Mouse (Mus musculus): ENCODE measurements around the gene Gpx3. TPM values are rescaled to one million over a fixed set of nuclear protein-coding genes. Genes with fewer than 3 reads are reported as not detected.
"Not testable (repeated sequence)": the region's sequence is repeated elsewhere in the genome, so short reads cannot be mapped to it uniquely, and the experiment has no call there.

Gpx3 gene
- polyA plus RNA-seq, 1 experiment from 2014 or later, result 121 TPM

DNA sequence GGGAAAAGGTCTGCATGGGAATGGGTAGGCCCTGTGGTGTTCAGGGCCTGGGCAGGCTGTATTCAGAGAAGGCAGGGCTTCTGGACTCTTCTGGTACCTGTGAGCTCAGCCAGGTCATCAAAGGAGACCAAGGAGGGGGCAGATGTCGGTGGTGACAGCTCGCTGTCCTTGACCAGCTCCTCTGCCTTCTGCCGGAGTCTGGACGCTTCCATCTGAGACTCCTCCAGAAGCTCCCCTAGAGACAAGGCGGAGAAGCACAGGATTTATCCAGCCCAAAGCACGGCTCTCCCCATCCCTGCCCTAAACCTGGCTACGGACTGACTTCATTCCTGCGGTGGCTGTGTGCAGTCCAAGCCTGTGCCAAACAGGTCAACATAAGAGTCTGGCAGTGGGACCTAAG is 37.2 kb downstream of the Gpx3 start:
- Histone ChIP-seq H3K9me3 (no peaks in the 10 kb centered on the region), H3K4me3 (no peak overlapping the region), H3K27ac (0 out of 2 replicates have a peak overlapping the region, but pooled peaks have one; percentile 9), H3K4me1 (replicated peaks) (peaks cover 37% of the 10 kb centered on the region), H3K27me3 (ENCODE audit: insufficient read depth, poor library complexity, severe bottlenecking) (no peaks in the 10 kb centered on the region), H3K36me3 (peaks cover 40% of the 10 kb centered on the region)
- DNase-seq (ENCODE audit: low spot score), result no peak
- 84% methylated on average over 8 of the region's 8 CpGs for WGBS

DNA sequence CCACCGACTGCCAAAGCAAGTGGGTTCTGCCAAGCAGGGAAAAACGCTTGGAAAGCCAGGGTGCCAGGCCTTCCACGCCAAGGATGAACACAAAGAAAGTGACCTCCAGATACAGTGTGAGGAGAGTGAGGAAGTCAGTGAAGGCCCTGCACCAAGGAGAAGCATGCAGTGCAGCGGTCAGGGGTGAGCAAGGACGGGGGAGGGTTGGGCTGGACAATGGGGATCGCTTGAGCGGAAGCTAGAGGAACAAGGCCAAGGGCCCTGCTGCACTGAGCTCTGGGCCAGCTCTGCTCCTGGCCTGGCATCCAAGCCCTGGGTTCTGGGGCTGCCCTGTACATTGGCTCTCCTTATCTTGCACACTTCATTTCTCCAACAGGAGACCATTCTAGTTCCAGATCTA is 37.8 kb downstream of the Gpx3 start:
- Histone ChIP-seq H3K9me3 (no peaks in the 10 kb centered on the region), H3K4me1 (replicated peaks) (peaks cover 37% of the 10 kb centered on the region), H3K27ac (peak overlapping the region; percentile 9; the same call in 1 of the 2 replicates), H3K36me3 (peaks cover 40% of the 10 kb centered on the region), H3K4me3 (no peak overlapping the region), H3K27me3 (ENCODE audit: insufficient read depth, poor library complexity, severe bottlenecking) (no peaks in the 10 kb centered on the region)
- 76% methylated on average over 7 of the region's 7 CpGs for WGBS
- no peak for DNase-seq (ENCODE audit: low spot score)

DNA sequence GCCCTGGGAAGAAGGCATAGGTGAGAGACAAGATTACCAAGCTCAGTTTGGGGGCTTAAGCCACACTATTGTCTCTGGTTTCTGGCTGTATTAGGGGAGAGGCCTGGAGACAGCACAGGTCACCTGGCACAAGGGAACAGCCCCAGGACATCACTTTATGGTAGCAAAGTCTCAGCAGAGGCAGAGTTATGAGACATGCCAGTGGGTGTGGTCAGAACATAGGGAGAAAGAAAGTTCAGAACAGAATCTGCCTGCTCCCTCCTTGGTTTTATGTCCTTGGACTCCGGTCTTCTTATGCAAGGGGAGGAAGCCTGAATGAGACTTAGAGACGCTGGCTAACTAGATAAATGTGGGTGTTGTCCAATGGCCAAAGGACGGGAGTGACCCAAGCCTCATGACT is 42.4 kb downstream of the Gpx3 start:
- Histone ChIP-seq H3K9me3 (no peaks in the 10 kb centered on the region), H3K27me3 (ENCODE audit: insufficient read depth, poor library complexity, severe bottlenecking) (no peaks in the 10 kb centered on the region), H3K4me1 (replicated peaks) (peaks cover 28% of the 10 kb centered on the region), H3K4me3 (no peak overlapping the region), H3K27ac (no peak overlapping the region), H3K36me3 (0 out of 2 replicates have a peak, but pooled peaks cover under 1% of the 10 kb centered on the region)
- 89% methylated on average over 3 of the region's 3 CpGs for WGBS
- no peak for DNase-seq (ENCODE audit: low spot score)

DNA sequence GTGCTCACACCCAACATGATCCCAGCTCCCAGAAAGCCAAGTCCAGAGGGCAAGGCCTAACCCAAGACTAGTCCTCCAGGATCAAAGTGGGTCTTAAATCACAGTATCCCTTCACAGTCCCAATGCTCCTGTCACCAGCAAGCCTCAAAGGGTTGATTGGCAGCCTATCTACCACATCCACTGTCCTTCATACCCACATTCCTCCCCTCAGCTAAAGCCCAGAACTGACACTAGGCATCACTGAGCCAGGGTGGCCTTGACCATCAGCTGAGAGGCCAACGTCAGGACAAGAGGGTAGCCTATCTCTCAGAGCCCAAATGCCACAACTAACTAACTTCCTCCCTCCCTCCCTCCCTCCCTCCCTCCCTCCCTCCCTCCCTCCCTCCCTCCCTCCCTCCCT is 47.5 kb downstream of the Gpx3 start:
- DNase-seq (ENCODE audit: low spot score), result no peak
- no peak overlapping the region for H3K4me3 ChIP-seq
- H3K27me3 ChIP-seq (ENCODE audit: insufficient read depth, poor library complexity, severe bottlenecking), result no peaks in the 10 kb centered on the region
- no peak overlapping the region for H3K27ac ChIP-seq
- H3K9me3 ChIP-seq, result no peaks in the 10 kb centered on the region
- H3K4me1 ChIP-seq (replicated peaks), result peaks cover 21% of the 10 kb centered on the region
- peaks cover 3% of the 10 kb centered on the region; the same call in 1 of the 2 replicates for H3K36me3 ChIP-seq
- 71% methylated on average over 1 of the region's 1 CpGs for WGBS

DNA sequence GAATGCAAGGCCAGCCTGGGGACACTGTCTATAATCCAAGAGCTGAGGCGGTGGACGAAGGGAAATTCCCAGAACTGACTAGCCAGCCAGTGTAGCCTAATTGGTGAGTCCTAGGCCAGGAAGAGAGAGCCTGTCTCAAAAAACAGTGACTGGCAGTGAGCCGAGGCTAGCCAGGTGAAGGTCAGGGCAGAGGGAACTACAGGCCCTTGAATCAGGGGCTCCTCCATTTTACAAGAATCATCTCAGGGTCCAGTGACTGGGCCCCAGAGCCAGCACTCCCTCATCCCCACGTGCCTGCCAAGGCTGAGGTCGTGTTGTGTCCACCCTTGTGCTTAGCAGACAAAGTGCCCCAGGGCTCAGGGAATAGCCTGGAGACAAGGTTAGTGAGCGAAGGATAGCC is 48.4 kb downstream of the Gpx3 start:
- Histone ChIP-seq H3K4me3 (no peak overlapping the region), H3K9me3 (no peaks in the 10 kb centered on the region), H3K27me3 (ENCODE audit: insufficient read depth, poor library complexity, severe bottlenecking) (no peaks in the 10 kb centered on the region), H3K27ac (no peak overlapping the region), H3K4me1 (replicated peaks) (peaks cover 26% of the 10 kb centered on the region), H3K36me3 (peaks cover 3% of the 10 kb centered on the region; the same call in 1 of the 2 replicates)
- 82% methylated on average over 6 of the region's 6 CpGs for WGBS
- DNase-seq (ENCODE audit: low spot score), result no peak

DNA sequence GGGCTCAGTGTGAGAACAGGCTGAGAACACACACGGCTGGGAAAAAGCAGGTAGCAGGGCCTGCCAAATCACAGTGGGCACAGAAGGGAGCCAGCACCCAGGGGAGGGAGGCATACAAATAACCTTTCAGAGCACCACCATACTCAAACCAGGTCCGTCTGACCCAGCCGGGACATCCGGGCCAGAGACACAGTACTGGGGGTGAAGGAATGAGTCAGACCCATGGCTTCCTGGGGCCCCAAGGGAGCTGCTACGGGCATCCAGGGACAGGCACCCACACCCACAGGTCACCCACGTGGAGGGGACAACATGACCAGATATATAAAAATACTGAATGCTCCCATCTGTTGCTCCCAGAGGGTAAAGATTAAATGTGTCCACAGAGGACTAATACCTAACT is 50.4 kb downstream of the Gpx3 start:
- H3K27ac ChIP-seq, result peak overlapping the region; percentile 54; the same call in 1 of the 2 replicates

DNA sequence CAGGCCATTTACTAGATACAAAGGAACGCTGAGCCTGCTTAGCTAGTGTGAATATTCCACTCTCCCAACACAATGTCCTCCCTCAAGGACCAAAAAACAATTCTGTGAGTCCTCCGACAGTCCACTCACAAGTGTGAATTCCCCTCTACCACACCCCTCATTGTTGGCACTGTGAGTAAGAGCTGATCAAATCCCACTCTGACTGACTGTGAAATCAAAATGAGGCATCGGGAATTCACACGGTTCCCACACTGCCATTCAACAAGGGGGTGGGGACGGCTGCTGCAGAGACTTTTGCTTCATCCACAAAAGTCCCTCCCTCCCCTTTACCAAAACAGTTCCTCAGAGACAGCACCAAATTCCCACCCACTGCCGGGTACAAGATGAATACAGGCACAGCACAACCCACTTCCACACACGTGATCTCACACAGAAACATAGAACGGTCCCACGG is 51.8 kb downstream of the Gpx3 start:
- peaks cover 34% of the 10 kb centered on the region for H3K4me1 ChIP-seq (replicated peaks)
- no peaks in the 10 kb centered on the region for H3K9me3 ChIP-seq
- H3K27ac ChIP-seq, result peak overlapping the region; percentile 57
- peaks cover 3% of the 10 kb centered on the region; the same call in 1 of the 2 replicates for H3K36me3 ChIP-seq
- no peaks in the 10 kb centered on the region for H3K27me3 ChIP-seq (ENCODE audit: insufficient read depth, poor library complexity, severe bottlenecking)
- H3K4me3 ChIP-seq, result peak overlapping the region; percentile 9; the same call in 1 of the 2 replicates
- 41% methylated on average over 9 of the region's 9 CpGs for WGBS
- peak; percentile 29 for DNase-seq (ENCODE audit: low spot score)

More for the DNA sequence above, 50.4 kb downstream of the Gpx3 start:
- Histone ChIP-seq H3K9me3 (no peaks in the 10 kb centered on the region), H3K36me3 (peaks cover 3% of the 10 kb centered on the region; the same call in 1 of the 2 replicates), H3K27me3 (ENCODE audit: insufficient read depth, poor library complexity, severe bottlenecking) (no peaks in the 10 kb centered on the region), H3K4me3 (no peak overlapping the region), H3K4me1 (replicated peaks) (peaks cover 34% of the 10 kb centered on the region)
- WGBS, result 76% methylated on average over 6 of the region's 6 CpGs
- no peak for DNase-seq (ENCODE audit: low spot score)

DNA sequence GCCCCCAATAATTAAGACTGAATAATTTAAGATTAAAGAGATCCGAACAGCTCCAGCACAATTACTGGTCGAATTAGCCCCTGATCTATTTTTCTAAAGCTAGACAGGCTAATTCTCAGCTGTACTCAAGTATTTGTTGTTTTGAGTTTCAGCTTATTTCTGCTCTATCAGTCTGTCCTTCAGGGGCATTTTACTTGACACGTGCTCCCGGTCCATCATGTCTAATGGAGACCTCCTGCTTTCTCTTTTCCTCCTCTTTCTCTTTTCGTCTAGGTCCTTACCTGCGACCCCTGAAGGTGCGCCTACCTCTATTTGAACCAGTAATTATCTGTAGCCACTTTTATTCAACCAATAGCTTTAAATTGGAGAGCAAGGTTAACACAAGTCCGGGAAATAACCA is 52.5 kb downstream of the Gpx3 start:
- Histone ChIP-seq H3K27me3 (ENCODE audit: insufficient read depth, poor library complexity, severe bottlenecking) (no peaks in the 10 kb centered on the region), H3K27ac (no peak overlapping the region), H3K9me3 (no peaks in the 10 kb centered on the region), H3K4me1 (replicated peaks) (peaks cover 34% of the 10 kb centered on the region), H3K4me3 (peak overlapping the region; percentile 9; the same call in 1 of the 2 replicates), H3K36me3 (peaks cover 3% of the 10 kb centered on the region; the same call in 1 of the 2 replicates)
- DNase-seq (ENCODE audit: low spot score), result no peak
- WGBS, result 88% methylated on average over 8 of the region's 8 CpGs

DNA sequence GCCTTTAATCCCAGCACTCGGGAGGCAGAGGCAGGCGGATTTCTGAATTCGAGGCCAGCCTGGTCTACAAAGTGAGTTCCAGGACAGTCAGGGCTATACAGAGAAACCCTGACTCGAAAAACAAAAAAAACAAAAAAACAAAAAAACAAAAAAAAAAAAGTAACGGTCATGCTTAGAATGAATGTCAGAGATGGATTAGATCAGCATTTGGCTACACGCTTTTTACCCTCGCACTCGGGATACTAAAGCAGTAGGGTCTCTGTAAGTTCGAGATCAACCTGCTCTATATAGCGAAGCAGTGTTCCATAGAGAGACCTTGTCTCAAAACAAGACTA is 53.1 kb downstream of the Gpx3 start:
- not testable (repeated sequence) for H3K9me3 ChIP-seq; DNase-seq (ENCODE audit: low spot score); H3K27me3 ChIP-seq (ENCODE audit: insufficient read depth, poor library complexity, severe bottlenecking); H3K36me3 ChIP-seq
- H3K4me1 ChIP-seq (replicated peaks), result peaks cover 34% of the 10 kb centered on the region
- peak overlapping the region; percentile 95 for H3K27ac ChIP-seq
- WGBS, result 50% methylated on average over 10 of the region's 10 CpGs
- H3K4me3 ChIP-seq, result peak overlapping the region; percentile 95

DNA sequence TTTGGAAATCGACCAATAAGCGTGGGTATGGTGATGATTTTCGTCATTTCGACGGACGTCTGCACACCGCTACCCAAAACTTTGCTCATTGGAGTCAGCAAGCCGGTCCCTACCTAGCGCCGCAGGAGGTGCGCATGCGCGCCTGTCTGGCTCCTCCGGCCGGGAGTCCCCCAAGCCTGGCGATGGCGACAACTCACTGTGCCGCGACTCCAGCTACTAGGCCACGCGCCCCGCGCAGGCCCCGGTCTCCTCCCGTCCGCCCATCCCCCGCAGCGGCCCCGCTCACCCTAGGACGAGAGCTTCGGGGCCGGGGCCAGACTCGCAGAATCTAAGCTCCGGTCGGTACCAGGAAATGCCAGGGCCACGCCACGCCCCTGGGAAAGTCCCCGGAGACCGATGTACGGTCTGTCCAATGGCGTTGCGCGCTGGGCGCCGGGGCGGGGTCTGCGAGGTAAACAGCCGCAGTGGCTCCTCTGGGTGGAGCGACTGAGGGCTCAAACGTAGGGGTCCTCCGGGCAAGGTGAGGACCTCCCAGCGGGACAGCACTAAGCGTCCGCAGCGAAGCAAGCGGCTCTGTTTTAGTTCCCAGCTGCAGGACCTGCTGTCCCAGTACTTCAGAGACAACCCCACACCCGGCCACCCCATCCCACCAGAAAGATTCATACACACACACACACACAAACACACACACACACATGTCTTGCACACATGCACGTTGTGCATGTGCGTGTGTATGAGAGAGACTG is 53.7 kb downstream of the Gpx3 start:
- H3K4me1 ChIP-seq (replicated peaks), result peaks cover 34% of the 10 kb centered on the region
- H3K36me3 ChIP-seq, result no peaks in the 10 kb centered on the region
- under 1% methylated on average over 59 of the region's 59 CpGs for WGBS
- H3K4me3 ChIP-seq, result peak overlapping the region; percentile 95
- peak overlapping the region; percentile 95 for H3K27ac ChIP-seq
- DNase-seq (ENCODE audit: low spot score), result peak; percentile 97
- H3K27me3 ChIP-seq (ENCODE audit: insufficient read depth, poor library complexity, severe bottlenecking), result no peaks in the 10 kb centered on the region
- no peaks in the 10 kb centered on the region for H3K9me3 ChIP-seq

DNA sequence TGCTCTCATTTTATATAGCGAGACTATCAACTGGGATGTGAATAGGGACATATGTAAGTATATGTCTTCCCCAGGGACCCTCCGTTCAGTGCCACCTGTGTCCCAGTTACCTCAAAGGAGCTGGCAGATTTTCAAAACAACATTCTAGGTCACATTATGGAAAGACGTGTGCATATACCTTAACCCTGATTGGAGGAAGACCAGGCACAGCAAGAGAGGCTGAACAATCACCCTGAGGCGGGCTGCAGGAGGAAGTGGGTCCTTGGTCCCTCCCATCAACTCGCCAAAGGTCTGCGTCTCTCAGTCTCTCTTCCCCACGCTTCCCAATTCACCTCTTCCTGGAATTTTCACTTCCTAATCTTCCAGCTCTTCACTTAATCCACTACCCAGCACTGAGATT is 54.7 kb downstream of the Gpx3 start:
- Histone ChIP-seq H3K4me1 (replicated peaks) (peaks cover 38% of the 10 kb centered on the region), H3K9me3 (no peaks in the 10 kb centered on the region), H3K27me3 (ENCODE audit: insufficient read depth, poor library complexity, severe bottlenecking) (no peaks in the 10 kb centered on the region), H3K36me3 (no peaks in the 10 kb centered on the region), H3K4me3 (no peak overlapping the region), H3K27ac (no peak overlapping the region)
- WGBS, result 60% methylated on average over 7 of the region's 7 CpGs
- DNase-seq (ENCODE audit: low spot score), result no peak

DNA sequence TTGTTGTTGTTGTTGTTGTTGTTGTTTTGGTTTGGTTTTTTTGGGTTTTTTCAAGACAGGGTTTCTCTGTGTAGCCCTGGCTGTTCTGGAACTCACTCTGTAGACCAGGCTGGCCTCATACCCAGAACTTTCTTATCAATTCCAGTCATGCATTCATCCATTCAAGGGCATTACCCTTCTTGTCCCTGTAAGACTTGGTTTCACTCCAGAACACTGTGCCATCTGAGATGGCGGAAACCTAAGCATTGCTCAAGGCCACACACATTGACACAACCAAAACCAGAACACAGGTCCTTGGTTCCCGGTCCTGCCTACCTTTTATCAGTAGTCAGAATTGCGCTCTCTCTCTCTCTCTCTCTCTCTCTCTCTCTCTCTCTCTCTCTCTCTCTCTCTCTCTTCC is 55.5 kb downstream of the Gpx3 start:
- H3K36me3 ChIP-seq; H3K9me3 ChIP-seq; H3K27ac ChIP-seq; H3K27me3 ChIP-seq (ENCODE audit: insufficient read depth, poor library complexity, severe bottlenecking); DNase-seq (ENCODE audit: low spot score); H3K4me3 ChIP-seq: not testable (repeated sequence)
- peaks cover 41% of the 10 kb centered on the region for H3K4me1 ChIP-seq (replicated peaks)
- WGBS, result 92% methylated on average over 3 of the region's 3 CpGs

DNA sequence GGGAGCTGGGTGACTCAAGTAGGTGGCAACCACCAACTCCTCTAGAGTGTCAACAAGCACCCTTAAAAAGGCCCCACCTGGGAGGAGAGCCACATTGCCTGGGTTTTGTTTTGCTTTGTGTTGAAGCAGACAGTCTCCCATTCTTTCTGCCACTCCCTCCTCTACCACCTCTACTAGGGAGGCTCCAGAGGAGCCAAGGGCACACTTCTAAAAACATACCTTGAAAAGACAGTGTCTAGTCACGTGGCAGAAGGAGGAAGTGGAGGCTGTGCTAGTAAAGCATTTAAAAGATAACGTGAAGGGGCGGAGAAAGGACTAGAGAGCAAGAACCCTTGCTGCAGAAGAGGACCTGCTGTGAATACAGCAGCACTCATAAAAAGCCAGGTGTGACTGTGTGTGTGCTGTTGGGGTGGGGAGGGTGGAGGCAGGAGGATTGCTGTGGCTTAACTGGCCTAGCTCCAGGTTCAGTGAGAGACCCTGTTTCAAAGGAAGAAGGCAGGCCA is 56.4 kb downstream of the Gpx3 start:
- no peaks in the 10 kb centered on the region for H3K36me3 ChIP-seq
- no peak overlapping the region for H3K27ac ChIP-seq
- 64% methylated on average over 3 of the region's 3 CpGs for WGBS
- no peaks in the 10 kb centered on the region for H3K9me3 ChIP-seq
- no peak for DNase-seq (ENCODE audit: low spot score)
- peaks cover 41% of the 10 kb centered on the region for H3K4me1 ChIP-seq (replicated peaks)
- H3K27me3 ChIP-seq (ENCODE audit: insufficient read depth, poor library complexity, severe bottlenecking), result no peaks in the 10 kb centered on the region
- no peak overlapping the region for H3K4me3 ChIP-seq
